Mouse (Mus musculus) megakaryocyte, embryonic 14.5 days (primary cell): Measurements from ENCODE around the gene Efna1.

Experiments used
- FLI1 ChIP-seq: IDR thresholded peaks from 2 replicates; pipeline ENCODE4 v1.6.1; 2012; ENCODE audit warnings: low read length, inconsistent platforms, mixed read lengths
- GATA1 ChIP-seq: IDR thresholded peaks from 3 replicates; pipeline ENCODE4 v1.6.1; 2012; ENCODE audit warnings: mixed read lengths, low read length, inconsistent platforms, borderline replicate concordance

DNA sequence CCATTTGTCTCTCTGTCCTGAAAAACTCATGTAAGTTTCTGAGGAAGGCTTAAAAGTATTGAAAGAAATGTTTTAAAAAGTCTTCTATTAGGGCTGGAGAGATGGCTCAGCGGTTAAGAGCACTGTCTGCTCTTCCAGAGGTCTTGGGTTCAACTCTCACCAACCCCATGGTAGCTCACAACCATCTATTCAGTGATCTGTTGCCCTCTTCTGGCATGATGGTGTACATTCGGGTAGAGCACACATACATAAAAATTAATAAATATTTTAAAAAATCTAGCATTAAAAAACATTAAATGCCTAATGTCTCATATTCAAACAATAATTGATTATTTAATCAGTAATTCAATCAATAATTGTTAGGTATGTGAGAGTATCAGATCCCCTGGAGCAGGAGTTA is 19.6 kb upstream of the Efna1 start:
- TF ChIP-seq GATA1 (no peak), FLI1 (no peak)
